Mouse (Mus musculus) urinary bladder, postnatal 36 days (tissue): ENCODE data around the gene Tmtc1.

Experiments
- DNase-seq, 2 experiments: peaks; one replicate each; pipeline ENCODE4 v3.0.0; 2022; ENCODE audit warnings: low spot score in 2 of 2, mixed read lengths in 1 of 2

Gene Tmtc1

DNA sequence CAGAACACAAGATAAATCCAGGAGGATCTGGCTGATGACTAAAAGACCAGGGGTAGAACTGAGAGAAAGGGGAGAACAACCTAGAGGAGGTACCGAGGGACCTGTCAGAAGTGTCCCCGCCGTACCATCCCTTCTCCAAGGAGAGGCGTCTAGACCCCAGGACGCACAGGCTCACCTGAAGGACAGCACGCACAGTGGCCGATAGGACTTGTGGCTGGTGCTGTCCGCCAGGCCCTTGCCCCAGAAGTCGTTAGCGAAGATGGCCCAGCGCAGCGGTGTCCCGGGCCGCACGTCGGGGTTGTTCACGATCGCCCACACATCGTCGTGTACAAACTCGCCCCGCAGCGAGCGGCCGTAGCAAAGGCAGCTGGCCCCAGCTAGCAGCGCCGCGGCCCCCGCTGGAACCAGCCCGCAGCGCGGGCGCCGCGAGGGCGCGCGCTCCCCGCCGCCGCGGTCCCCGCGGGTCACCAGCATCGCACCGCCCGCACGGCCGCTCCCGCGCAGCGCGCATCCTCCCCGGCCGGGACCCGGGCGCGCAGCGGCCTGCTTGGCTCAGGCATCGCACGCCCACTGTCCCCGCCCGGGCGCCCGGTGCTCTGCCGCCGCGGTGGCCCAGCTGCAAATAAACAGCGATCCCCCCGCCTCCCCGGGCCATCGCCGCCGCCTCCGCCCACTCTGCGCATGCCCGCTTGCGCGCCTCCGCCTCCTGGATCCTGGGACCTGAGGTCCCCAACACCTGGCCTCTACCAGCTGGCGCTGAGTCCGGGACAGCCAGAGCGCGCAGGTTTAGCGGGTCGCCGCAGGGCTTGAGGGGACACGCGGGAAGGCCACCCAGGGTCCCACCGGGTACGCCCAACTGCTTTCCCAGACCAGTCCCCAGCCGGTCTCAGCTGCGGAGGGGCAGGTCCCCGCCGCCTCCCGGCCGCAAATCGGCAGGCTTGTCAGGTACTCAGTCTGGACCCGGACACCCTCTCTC lies at the start of gene Tmtc1:
TSS of gene Tmtc1 (minus strand) at position 664 of the 976 bp plus-strand sequence.
- peak; percentile 57 to 73 for DNase-seq

DNA sequence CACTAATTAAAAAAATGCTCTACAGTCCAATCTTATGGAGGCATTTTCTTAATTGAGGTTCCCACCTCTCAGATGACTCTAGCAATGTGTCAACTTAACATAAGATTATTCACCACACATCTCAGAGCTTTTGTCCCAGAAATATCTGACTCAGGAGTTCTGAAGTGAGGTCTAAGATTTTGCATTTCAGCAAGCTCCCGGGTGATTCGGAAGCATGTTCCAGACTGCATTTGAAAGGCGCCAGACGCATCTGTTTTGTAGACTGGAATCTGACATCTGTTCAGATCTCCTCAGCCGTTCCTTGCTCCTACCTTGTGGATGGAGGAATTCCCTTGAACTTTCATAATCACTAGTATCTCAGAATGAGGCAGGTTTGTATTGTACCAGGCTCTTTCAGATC lies 47.7 kb upstream of the Tmtc1 start:
- DNase-seq: no peak

DNA sequence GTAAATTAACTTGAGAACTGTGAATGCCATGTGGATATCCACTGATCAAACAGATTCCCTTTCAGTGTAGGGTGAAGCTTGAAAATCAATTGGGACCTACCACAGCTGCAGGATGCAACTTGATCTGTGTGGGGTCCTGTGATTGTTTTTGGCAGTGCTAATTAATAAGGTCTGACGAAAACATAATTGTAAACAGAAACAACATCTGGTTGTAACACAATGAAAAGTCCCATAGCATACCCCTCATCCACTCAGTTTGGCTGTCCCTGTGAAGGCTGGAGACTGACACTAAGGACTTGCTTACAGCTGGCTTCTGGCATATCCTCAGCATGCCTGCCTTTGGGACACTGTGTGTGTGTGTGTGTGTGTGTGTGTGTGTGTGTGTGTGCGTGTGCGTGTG lies 42.6 kb upstream of the Tmtc1 start:
- DNase-seq: no peak

DNA sequence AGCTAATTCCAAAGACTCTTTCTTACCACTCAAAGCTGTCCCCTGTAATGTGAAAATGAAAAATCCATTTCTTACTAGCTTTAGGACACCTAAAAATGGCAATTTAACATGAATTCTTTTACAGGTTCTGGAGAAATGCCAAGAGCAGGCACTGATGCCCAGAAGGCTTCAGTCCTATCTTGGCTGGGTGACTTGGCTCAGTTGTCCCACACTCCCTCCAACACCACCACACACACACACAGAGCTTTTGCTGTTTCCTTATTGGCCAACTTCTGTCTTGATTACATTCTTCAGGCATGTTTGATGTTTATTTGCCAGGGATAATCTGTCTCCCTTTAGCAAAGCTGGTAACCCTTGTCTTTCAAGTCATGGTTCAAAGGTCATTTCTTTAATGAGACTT lies 37.7 kb upstream of the Tmtc1 start:
- DNase-seq: no peak

GRCm38 (mm10) chr6:148479671-148480237 lies 35.6 kb upstream of the Tmtc1 start:
- DNase-seq: no peak

GRCm38 (mm10) chr6:148478350-148478749 lies 34.2 kb upstream of the Tmtc1 start:
- DNase-seq: no peak

GRCm38 (mm10) chr6:148472289-148472688 lies 28.1 kb upstream of the Tmtc1 start:
- no peak for DNase-seq

DNA sequence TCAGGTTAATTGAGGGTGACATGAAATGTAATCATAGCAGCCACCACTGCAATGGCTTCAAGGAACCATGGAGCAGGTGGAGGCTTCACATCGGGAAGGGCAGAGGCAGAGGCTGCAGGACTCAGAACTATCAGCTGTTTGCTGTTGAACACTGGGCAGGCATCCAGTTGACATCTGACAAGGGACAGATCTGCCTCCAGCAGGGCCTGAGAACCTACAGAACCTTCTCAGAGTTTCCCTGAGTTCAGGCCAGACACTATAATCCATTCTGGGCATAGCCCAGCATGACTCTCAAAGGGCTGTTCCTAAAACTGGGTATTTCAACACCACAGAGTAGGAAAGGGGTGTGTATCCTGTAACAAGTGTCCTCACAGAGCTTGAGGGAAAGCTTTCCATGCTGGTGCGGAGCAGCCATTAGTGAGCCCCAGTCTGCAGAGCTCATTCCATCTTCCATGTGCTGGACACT lies 23.8 kb upstream of the Tmtc1 start:
- DNase-seq: peak; percentile 26 to 65

DNA sequence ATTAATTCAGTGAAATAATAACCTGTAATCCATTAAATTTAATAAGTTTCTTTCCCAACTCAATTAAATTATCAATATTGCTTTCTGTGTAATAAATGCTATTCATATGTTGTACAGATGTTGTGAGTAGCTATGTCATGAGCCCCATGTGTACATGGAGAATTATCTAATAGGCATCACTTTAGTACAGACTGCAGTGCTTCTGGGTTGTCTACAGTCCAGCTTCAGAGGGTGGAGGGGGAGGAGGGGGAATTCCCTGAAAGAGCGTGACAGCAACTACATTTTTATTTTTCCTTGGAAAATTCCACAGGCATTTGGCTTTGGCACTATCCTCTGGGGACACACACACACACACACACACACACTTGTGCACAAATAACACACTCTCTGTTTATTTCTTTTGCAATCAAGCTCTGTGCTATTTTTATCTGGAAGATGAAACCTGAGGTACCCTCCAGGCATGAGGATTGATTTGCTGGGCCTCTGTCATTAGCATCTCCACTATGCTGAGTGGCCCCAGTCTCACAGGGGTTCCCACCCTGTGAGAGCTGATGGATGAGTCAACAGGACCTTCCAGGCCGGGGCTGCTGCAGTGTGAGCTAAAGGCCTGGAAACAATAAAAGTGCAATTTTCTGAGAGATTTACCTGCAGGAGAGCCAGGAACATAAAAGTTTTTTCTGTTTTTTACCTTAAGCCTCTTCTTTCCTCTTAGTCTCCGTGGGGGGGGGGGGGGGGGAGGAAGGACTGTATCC lies 23.2 kb upstream of the Tmtc1 start:
- DNase-seq: no peak

- DNase-seq: no peak
Measured at GRCm38 (mm10) chr6:148459636-148460035, 15.4 kb upstream of the Tmtc1 start.

DNA sequence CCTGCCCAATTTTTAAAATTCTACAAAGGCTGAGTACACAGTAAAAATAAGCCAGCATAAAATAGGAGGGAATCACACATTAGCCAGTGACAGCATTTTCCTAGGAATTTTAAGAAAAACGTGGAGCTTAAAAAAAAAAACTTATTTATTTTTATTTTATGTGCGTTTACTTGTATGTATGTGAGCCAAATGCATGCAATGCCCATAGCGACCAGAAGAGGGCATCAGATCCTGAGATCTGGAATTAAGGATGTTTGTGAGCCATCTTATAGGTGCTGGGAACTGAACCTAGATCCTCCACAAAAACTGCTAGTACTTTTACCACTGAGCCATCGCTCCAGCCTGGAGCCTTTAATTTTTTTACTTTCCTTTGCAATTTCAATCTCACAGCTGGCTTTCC lies 11.3 kb upstream of the Tmtc1 start:
- DNase-seq: no peak

DNA sequence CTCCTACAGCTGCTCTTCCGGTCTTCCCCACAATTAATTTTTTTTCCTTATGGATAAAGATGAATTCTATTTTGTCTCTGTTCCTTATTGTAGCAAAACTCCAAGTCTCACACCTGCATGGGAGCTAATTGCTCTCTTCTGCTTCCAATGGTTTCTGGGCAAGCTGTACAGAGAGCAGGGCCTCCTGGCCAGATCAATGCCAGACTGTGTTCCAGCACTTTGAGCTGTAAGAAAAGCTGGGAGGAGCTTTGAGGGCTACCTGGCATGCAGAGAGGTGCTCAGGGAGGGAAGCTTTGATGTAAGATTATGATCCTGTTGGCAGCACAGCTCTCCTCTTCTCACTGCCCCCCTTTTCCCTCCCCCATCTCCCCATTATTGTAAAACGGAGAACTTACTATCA lies 10.6 kb upstream of the Tmtc1 start:
- no peak for DNase-seq

GRCm38 (mm10) chr6:148448151-148448550 lies 4.0 kb upstream of the Tmtc1 start:
- DNase-seq: no peak

DNA sequence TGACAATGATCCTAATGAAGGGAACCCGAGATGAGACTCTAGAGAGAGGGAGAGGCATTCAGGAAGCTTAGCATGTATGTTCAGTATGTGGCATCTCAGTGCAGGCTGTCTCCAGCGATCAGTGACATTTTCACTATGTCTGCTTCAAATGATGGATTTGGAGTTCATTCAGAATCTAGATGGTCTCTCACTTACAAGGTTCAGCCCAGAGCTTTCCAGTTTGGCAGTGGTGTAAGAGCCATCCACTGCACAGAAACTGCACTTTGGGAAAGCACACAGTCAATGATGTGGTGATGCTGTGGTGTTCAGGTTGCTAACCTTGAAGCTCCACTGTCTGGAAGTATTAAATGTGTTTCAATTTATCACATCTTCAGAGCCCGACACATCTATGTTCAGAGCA lies 1.9 kb upstream of the Tmtc1 start:
- DNase-seq: no peak

DNA sequence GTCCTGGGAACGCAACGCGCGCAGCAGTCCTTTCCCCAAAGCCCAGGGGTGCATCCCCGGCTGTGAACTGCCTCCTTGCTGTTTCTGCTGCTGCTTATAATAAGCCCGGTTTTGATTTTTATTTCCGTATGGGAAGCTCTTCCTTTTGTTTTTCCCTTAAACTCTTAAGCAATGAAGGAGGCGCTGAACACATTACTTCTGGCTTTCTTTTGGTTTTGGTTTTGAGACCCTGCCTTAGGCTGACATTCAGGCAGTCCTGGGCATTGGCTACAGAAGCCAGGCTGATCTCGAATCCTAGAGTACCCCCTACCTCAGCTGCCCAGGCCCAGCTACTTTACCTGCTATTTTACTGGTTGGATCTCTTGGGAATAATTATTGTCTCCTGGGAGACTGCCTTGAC lies 607 bp upstream of the Tmtc1 start:
- peak in 1 of 2 experiments; percentile 11 for DNase-seq

- DNase-seq: peak in 1 of 2 experiments; percentile 2
Measured at GRCm38 (mm10) chr6:148443291-148443725, 881 bp downstream of the Tmtc1 start.

DNA sequence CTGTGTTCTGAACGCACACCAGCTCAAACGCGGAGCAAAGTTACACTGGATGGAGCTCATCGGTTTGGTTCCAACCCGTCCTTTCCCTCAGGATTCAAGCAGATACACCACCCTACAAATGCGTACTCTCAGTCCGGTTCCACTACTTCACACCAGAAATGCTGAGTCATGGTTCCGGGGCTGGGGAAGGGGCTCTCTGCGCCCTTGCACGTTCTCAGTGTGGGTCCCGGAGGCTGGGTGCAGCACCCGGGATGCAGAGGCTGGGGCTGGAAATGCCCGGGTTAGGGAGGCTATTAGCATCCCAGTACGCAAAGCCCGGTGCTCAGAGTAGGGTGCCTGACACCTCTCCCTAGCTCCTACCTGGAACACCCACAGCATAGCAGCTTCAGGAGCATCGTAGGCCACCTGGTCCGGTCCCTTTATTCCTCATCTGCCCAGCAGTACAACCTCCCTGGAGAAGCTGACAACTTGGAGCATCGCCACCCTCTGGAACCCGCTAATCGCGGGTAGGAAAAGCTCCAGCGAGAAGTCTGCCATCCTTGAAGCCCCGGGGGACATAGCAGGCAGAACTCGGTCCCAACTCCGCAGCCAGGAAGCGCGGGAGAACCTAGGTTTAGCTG lies 1.4 kb downstream of the Tmtc1 start:
- peak in 1 of 2 experiments; percentile 11 for DNase-seq

DNA sequence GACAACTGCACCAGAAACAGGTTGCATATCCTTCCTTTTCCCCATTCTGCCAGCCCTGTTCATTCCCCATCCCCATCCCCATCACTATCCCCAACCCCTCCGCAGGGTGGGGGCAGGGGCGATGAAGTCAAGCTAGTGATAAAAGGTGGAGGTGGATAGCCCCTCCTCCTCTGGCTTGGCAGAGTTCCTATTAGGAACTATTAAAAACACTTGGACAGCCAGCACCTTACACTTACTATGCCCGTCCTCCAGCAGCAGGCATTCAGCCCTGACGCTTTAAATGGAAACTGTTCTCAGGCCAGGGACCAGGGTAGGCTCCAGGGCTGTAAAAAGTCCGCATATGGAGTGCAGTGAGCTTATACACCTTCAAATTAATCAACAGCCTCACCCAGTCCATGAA lies 2.3 kb downstream of the Tmtc1 start:
- DNase-seq: no peak

GRCm38 (mm10) chr6:148439101-148439500 lies 5.1 kb downstream of the Tmtc1 start:
- DNase-seq: no peak

DNA sequence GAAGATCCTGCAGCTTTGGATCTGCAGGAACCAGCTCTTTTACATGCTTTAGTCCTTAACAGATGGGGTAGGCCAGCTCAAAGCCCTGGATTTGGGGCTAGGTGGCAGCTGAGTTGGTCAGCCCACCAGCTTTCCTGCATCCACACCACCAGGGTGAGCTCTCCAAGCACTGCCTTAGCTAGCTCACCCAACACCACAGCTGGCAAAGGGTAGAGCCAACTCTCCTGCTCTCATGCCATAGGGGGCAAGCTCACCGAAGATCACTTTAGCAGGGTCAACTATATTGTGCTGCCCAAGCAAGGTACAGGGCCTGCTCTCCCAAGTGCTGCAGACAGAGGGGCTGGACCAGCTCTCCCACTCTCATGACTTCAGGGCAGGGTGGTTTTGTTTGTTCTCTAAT lies 6.6 kb downstream of the Tmtc1 start:
- no peak for DNase-seq

GRCm38 (mm10) chr6:148436441-148437001 lies 7.7 kb downstream of the Tmtc1 start:
- DNase-seq: no peak
